Mouse (Mus musculus): Measurements from ENCODE around the gene Prdx1.
A peak's percentile ranks its signal among the peaks of the same experiment; 100 is the strongest.
"Not testable (repeated sequence)": the region's sequence is repeated elsewhere in the genome, so short reads cannot be mapped to it uniquely, and the experiment has no call there.

Gene Prdx1

DNA sequence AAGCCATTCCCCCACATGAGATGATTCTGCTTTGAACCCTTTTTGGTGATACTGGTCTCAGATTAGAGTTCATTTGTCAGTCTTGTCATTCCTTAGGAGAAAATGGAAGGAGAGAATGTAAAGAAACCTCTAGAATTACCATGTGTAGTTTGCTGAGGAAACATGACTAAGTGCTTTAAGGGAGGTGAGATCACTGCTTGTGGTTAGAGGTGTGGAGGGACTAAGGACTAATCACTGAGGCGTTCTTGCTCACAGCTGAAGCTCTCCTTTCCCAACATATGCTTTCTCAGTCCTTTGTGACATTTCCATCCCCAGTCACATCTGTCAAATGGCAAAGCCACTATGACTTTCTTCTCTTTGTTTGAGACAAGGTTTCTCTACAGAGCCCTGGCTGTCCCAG, 7.5 kb upstream of the Prdx1 start:
- no peak for DNase-seq (ENCODE audit: low spot score in 2 of 2)

DNA sequence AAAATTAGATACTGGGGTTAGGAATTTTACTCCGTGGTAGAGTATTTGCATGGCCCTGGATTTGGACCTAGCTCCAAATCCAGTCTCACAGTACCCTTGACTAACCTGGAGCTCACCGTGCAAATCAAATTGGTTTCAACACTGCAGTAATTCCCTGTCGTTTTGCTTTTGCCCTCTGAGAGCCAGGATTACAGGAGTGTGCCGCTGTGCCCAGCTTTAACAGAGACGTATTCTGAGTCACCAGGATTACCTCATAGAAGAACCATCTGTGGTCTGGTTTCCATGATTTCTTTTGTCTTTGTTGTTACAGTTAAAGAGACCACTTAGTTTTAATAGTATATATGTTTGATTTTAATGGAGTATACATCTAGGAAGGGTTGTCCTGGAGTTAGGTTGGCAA, 6.2 kb upstream of the Prdx1 start:
- no peak for DNase-seq (ENCODE audit: low spot score in 2 of 2)

GRCm38 (mm10) chr4:116680521-116680920, 4.8 kb upstream of the Prdx1 start:
- DNase-seq (ENCODE audit: low spot score in 2 of 2) = not testable (repeated sequence)

DNA sequence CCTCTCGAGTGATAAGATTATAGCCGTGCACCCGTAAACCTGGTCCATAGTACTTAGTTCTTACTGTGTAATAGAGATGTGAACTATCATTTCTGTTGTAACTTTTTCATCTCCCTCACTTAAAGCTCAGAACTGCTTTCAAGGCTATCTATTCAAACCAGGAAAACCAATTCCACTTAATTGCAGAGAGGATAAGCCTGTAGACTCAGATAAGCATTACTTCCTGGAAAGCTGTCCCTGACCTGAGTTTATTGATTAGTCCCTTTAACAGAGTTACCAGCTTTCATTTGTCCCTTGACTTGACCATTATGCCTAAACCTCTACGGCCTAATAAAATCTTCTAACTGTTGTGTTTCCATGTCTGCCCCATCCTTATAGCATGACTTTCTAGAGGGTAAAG, 1.4 kb upstream of the Prdx1 start:
- no peak for DNase-seq (ENCODE audit: low spot score in 2 of 2)

DNA sequence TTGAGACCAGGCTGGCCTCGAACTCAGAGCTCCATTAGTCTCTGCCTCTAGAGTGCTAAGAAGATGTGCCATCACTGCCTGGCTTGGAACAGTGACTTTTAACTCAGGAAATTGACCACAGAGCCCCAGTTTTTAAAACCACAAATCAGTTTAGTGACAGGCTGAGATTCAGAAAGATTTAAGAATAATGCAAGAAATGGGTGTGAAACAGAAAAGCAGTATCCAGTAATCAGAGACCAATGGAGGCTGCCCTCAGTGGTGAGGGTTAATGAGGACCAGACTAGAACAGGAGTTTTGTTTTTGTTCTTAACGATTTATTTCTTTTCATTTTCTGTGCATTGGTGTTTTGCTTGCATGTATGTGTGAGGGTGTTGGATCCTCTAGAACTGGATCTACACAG, 679 bp upstream of the Prdx1 start:
- no peak for DNase-seq (ENCODE audit: low spot score in 2 of 2)

GRCm38 (mm10) chr4:116687041-116687440, 1.7 kb downstream of the Prdx1 start:
- no peak for DNase-seq (ENCODE audit: low spot score in 2 of 2)

GRCm38 (mm10) chr4:116689309-116689876, 4.0 kb downstream of the Prdx1 start:
- DNase-seq (ENCODE audit: low spot score in 2 of 2) = no peak

- no peak for DNase-seq (ENCODE audit: low spot score in 2 of 2)
Measured at GRCm38 (mm10) chr4:116692146-116692545, 6.8 kb downstream of the Prdx1 start.

GRCm38 (mm10) chr4:116693785-116694184, 8.4 kb downstream of the Prdx1 start:
- DNase-seq (ENCODE audit: low spot score in 2 of 2) = no peak

- no peak for DNase-seq (ENCODE audit: low spot score in 2 of 2)
Measured at GRCm38 (mm10) chr4:116698693-116699342, 13.5 kb downstream of the Prdx1 start.

DNA sequence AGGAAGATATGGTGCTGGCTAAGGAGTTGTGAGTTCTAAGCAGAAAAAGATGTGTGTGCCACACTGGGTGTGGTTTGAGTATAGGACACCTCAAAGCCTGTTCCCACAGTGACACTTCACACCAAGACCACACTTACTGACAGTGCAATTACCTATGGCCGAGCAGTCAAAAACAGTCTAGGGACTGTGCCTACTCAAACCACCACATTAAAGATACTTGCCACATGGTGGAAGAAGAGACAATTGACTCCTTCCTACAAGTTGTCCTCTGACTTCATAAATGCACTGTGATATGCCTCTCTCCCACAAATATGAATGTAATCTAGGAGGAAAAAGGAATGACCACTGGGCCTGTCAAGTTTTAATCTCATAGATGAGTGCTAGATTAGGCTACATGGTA, 15.6 kb downstream of the Prdx1 start:
- no peak for DNase-seq (ENCODE audit: low spot score in 2 of 2)

DNA sequence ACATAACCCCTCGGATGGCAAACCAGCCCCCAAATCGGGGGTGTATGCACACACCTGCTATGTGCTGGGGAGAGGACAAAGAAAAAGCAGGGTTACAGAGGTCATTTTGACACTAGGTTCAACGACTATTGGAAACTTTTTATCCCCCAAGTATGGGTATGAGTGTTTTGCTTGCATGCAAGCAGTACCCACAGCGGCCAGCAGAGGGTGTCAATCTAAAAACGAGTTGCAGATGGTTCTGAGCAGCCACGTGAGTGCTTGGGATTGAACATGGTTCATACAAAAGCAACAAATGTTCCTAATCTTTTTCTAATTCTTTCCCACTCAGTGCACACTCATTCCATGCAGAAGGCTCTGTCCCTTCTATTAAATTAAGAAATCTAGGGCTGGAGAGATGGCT, 18.5 kb downstream of the Prdx1 start:
- peak; percentile 63 to 64 for DNase-seq (ENCODE audit: low spot score in 2 of 2)

- DNase-seq (ENCODE audit: low spot score in 2 of 2) = peak in 1 of 2 experiments; percentile 49
Measured at GRCm38 (mm10) chr4:116707666-116708065, 22.3 kb downstream of the Prdx1 start.

- peak; percentile 97 to 98 for DNase-seq (ENCODE audit: low spot score in 2 of 2)
Measured at GRCm38 (mm10) chr4:116708201-116708764, 22.9 kb downstream of the Prdx1 start, which contains the start of the genes Mmachc and Ccdc163. Gene Mmachc, minus strand, starts transcription at chr4:116708406. Gene Ccdc163, plus strand, starts transcription at chr4:116708509.

- DNase-seq (ENCODE audit: low spot score in 2 of 2) = no peak
Measured at GRCm38 (mm10) chr4:116708791-116709390, 23.5 kb downstream of the Prdx1 start.

- DNase-seq (ENCODE audit: low spot score in 2 of 2) = no peak
Measured at GRCm38 (mm10) chr4:116710154-116710553, 24.8 kb downstream of the Prdx1 start.

GRCm38 (mm10) chr4:116712536-116712935, 27.2 kb downstream of the Prdx1 start:
- DNase-seq (ENCODE audit: low spot score in 2 of 2) = no peak

- DNase-seq (ENCODE audit: low spot score in 2 of 2) = peak; percentile 78 to 85
Measured at GRCm38 (mm10) chr4:116719396-116719795, 34.1 kb downstream of the Prdx1 start.

DNA sequence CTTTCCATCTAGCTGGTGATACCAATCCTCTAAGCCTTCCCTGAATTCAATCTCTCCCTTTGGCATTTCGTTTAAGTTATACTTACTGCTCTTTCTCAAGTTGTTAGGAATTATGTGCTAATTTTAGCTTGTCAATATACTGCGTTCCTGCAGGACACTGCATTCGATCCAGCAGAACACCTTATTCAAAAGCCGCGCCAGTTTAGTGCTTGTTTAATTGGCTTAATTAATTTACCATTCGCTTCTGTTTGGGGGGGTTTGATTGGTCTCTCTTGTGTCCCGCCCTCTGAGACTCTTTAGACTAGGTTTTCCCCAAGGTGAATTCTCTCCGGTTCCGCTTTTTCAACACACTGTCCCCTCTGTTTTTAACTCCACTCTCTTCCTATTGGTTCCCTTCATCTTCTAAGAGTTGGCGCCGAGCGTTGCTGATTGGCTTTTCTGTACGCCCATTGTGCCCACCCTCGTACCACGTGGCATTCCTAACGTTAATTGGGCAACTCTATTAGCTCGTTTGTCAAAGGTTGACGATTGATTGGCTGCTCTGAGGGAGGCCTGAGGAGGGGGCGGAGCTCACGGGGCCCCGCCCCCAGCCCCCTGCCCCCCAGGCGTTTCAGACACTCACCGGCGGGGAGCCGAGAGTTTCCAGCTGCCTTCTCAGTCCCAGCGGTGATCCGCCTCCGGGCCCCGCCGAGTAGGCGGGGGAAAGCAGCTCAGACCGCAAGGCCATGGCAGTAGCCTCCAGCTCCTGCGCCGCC, 35.2 kb downstream of the Prdx1 start, which contains the start of gene Tesk2:
Gene Tesk2 (plus strand): TSS at position 606 of the 755 bp plus-strand sequence.
- DNase-seq (ENCODE audit: low spot score in 2 of 2) = peak; percentile 96 to 98

- DNase-seq (ENCODE audit: low spot score in 2 of 2) = no peak
Measured at GRCm38 (mm10) chr4:116721098-116721628, 35.8 kb downstream of the Prdx1 start.

DNA sequence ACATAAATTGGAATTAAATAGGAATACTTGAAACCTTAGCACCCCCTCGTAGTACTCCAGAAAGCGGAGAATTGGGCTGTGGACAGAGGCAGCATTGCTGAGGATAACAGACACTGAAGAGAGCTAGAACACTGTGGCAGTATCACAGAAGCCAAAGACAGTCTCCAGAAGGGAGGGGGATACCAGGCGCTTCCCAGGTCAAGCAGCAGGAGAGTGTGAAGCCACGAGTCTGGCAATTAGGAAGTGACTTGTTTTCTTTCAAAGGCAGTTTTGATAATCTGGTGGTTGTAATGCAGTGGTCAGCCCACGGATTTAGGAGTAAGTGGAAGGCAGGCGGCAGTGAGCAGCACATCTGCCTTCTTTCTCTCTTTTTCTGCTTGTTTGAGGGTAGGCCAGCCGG, 36.9 kb downstream of the Prdx1 start:
- no peak for DNase-seq (ENCODE audit: low spot score in 2 of 2)

GRCm38 (mm10) chr4:116725444-116725843, 40.1 kb downstream of the Prdx1 start:
- DNase-seq (ENCODE audit: low spot score in 2 of 2) = no peak

Data from right cerebral cortex, postnatal 10 days (tissue).